Mouse (Mus musculus) embryonic fibroblast, embryonic 13.5 days (primary cell): ENCODE measurements around the gene Gm20696. TPM values are rescaled to one million over a fixed set of nuclear protein-coding genes. Genes with fewer than 3 reads are reported as not detected.
A peak's percentile ranks its signal among the peaks of the same experiment; 100 is the strongest.

Experiments used
- H3K27ac ChIP-seq: 2 replicates; pipeline ENCODE4 v1.5.1; 2012; ENCODE audit warnings: low read length, control low read depth, inconsistent platforms; ENCODE audit not compliant: insufficient read depth
- H3K4me1 ChIP-seq: 2 replicates; pipeline ENCODE4 v1.6.1; 2011; ENCODE audit warnings: low read length; ENCODE audit not compliant: control insufficient read depth, insufficient read depth
- H3K4me3 ChIP-seq: 2 replicates; pipeline ENCODE4 v1.5.1; 2011; ENCODE audit warnings: mild to moderate bottlenecking, control low read depth, low read length; ENCODE audit not compliant: insufficient read depth
- CTCF ChIP-seq: IDR thresholded peaks from 2 replicates; pipeline ENCODE4 v1.5.1; 2011; ENCODE audit warnings: mild to moderate bottlenecking, control low read depth, low read length, moderate library complexity, borderline replicate concordance; ENCODE audit not compliant: insufficient read depth
- POLR2A ChIP-seq: IDR thresholded peaks from 2 replicates; pipeline ENCODE4 v1.6.1; 2011; ENCODE audit warnings: low read depth, mild to moderate bottlenecking, control low read depth, low read length, moderate library complexity
- polyA plus RNA-seq: library from polyadenylated mRNA; stranded (reverse); fragments of >200 nt; gene quantifications from 2 replicates; pipeline ENCODE4 v1.2.4, GENCODE M21; 2011; ENCODE audit warnings: low read depth; ENCODE audit not compliant: missing spikeins, insufficient read length

The Gm20696 gene
- polyA plus RNA-seq, 1 experiment, result 5.2 TPM

DNA sequence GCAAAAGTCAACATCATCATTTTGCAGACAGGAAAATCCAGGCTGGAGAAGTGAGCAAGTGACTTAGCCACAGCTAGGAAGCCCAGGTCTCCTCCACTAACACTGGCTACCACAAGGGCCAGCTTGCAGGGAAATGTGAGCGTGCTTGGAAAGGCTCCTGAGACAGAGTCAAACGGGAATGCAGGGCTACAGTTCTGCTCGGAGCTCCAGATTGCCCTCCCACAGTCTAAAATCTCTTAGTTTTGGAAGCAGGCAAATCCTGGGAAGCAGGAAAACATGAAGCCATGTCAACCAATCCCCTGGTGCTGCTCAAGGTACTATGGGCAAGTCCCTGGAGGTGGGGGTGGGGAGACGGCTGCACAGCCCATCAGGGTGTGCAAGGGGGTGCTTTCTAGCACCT is 219.2 kb downstream of the Gm20696 start:
- Histone ChIP-seq H3K4me3 (no peak overlapping the region), H3K4me1 (peaks cover 19% of the 10 kb centered on the region), H3K27ac (peak overlapping the region; percentile 84)
- TF ChIP-seq CTCF (no peak), POLR2A (no peak)

DNA sequence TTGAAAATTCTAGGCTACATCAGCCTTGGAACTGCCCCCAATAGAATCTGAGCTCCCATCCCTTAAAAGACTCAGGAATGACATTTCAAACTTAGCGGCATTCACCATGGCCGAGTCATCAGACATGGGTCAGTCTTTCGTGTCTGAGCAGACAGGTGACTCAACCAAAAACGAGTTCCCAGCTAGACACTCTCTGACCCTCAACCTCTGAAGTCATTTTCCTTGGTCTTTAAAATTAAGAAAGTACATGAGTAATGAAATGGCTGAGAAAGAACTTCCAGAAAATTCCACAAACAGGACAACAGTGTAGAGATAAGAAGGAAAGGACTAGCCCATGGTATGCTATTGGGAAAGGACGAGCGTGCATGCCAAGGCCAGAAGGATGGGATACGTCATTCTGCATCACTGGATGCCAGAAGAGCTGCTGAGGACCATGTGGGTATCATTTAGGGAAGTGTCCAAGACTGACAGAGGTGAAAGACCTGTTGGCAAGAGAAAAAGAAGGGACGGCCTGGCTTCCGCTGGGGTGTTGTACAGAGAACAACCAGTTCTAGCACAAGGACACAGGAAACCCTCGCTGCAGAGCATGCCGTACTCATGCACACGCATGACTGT is 219.7 kb downstream of the Gm20696 start:
- peaks cover 17% of the 10 kb centered on the region for H3K4me1 ChIP-seq
- TF ChIP-seq CTCF (no peak), POLR2A (no peak)
- no peak overlapping the region for H3K4me3 ChIP-seq
- peak overlapping the region; percentile 99 for H3K27ac ChIP-seq

DNA sequence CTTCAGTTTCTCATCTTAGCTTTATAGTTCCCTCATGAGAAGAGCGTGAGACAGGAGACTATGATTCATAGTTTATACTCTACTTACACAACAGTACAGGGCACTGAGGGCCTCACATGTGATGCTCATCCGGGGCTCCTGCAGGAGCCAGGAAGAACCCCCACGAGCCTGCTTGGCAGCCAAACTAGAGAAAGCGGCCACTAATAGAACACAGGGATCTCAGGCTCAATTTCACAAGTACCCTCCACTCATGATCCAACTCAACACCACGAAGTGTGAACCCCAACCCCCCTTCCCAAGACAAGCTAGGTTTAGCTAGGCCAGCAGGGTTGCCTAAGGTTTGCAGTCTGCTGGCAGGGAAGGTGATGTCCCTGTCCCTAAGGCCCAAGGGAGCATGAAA is 223.1 kb downstream of the Gm20696 start:
- peak overlapping the region; percentile 63 for H3K27ac ChIP-seq
- H3K4me3 ChIP-seq, result no peak overlapping the region
- TF ChIP-seq POLR2A (no peak), CTCF (no peak)
- H3K4me1 ChIP-seq, result peaks cover 28% of the 10 kb centered on the region

DNA sequence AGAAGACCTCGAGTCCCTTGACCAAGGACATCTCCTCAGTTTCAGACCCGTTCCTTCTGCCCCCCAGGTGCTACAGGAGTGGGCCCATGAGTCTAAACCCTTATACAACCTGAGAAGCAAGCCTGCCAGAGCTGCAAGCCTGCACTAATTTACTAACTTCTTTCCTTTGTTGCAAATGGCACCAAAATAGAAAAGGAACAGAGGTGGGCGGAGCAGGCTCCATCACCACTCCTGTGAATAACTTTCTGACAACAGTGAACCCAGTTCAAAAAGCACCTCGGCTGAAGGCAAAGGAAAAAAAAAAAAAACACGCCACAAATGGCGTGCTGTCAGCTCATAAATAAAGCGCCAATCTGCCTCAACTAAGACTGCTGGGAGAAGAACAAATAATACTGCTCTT is 225.5 kb downstream of the Gm20696 start:
- no peak overlapping the region for H3K4me3 ChIP-seq
- peak overlapping the region; percentile 92 for H3K27ac ChIP-seq
- TF ChIP-seq POLR2A (no peak), CTCF (no peak)
- peaks cover 22% of the 10 kb centered on the region for H3K4me1 ChIP-seq

DNA sequence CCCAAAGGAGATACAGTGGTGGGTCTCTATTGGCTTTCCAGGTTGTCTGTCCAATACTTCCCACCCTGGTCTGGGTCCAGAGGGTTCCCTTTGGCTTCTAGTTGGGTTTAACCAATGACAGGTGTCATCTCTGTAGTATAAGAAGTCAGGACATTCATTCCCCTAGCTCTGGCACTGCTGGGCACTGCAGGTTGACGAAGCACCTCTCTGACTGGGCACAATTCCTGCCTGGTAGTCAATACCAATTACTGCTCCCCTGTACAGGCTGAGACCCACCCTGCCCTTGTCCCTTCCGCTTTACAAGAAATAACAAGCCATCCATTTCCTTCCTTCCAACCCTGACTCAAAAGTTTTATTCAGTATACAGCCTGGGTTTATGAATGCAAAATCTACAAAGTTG is 226.0 kb downstream of the Gm20696 start:
- TF ChIP-seq POLR2A (no peak), CTCF (no peak)
- H3K4me1 ChIP-seq, result peaks cover 22% of the 10 kb centered on the region
- H3K4me3 ChIP-seq, result no peak overlapping the region
- peak overlapping the region; percentile 92 for H3K27ac ChIP-seq

DNA sequence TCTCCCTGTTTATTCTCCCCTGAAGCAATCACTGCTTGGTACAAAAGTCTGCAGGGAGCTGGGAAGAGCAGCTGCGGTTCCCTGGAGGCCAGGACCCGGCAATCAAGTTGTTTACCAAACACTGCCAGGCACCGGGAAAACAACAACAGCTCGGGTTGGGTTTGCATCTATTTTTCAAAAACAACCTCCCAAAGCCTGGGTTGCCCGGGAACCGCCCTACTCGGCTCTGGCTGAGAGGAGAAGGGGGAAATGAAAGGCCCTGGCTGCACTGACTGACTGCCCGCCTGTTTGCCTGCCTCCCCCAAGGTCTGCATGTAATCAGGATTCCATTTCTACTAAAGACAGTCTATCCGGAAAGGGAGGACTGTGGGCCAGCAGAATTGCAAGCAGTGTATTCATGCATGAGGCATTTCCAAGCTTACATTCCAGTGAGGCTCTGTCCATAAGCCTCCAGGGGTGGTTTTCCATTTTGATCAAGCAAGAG is 226.7 kb downstream of the Gm20696 start:
- peak; percentile 33 for TF ChIP-seq POLR2A
- TF ChIP-seq CTCF, result no peak
- Histone ChIP-seq H3K27ac (peak overlapping the region; percentile 92), H3K4me3 (no peak overlapping the region), H3K4me1 (peaks cover 19% of the 10 kb centered on the region)

DNA sequence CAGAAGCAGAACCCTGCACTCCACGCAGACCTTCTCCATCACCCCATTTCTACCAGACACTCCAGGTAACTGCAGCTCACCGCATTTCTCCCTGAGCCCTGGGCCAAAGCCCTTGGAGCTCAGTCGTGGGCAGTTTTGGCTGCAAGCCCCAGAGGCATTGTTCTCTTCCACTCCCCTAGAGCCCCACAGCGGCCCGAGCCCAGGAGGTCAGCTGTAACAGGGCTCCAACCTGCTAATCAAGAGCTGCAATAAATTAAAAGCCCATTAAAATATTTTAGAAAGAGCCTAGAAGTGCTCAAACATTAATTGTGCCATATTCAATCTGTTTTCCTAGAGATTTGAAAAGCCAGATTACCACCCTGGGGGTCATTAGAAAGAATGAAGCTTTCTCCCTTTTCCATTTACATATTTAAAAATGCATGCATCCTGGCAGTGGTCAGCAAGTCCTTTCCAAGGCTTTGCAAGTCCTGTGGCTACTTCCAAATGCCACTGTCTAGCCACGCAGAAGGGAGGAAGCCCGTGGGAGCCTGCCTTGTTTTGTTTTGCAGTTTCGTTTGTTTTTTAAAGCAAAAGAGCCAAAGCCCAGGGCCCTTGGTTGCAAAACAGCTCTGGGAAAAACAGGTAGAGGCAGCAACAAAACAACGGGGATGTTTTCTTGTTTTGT is 227.3 kb downstream of the Gm20696 start:
- peaks cover 19% of the 10 kb centered on the region for H3K4me1 ChIP-seq
- no peak overlapping the region for H3K4me3 ChIP-seq
- H3K27ac ChIP-seq, result peak overlapping the region; percentile 92
- no peak for TF ChIP-seq POLR2A
- TF ChIP-seq CTCF, result no peak

DNA sequence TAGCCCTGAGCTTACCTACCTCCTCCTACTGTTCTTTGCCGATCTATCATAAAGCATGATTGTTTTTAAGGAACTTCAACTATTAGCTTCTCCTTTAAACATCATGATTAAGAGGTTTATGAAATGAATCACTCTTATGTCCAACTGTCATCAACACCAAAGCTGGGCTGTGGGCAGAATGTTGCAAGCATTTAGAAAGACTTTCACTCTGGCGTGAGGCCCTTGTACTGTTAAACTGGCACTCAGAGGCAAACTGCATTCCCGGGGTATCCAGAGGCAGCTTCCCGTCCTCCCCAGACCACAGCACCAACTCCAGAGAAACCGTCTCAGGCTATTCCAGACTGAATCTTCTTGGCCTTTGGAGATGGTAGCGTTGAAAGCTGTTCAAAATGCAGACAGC is 230.2 kb downstream of the Gm20696 start:
- H3K4me3 ChIP-seq, result no peak overlapping the region
- H3K4me1 ChIP-seq, result peaks cover 14% of the 10 kb centered on the region
- H3K27ac ChIP-seq, result peak overlapping the region; percentile 72
- TF ChIP-seq CTCF (no peak), POLR2A (no peak)

DNA sequence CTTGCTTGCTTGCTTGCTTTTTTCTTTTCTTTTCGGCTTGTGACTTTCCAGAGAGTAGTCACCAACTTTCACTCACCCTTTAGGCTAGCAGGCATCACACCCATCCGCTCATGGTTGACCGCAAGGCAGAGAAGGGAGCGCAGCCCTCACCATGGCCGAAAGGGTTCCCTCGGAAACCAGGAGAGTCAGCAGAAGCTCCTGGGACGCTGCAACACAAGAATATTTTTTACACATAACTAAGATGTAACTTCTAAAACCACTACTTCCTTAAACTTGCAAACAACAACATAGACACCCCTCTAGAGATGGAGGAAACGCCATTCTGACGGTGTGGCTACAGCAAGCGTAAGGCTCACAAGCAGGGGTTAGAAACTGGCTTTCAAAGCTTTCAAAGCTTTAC is 231.5 kb downstream of the Gm20696 start:
- TF ChIP-seq CTCF, result no peak
- no peak for TF ChIP-seq POLR2A

DNA sequence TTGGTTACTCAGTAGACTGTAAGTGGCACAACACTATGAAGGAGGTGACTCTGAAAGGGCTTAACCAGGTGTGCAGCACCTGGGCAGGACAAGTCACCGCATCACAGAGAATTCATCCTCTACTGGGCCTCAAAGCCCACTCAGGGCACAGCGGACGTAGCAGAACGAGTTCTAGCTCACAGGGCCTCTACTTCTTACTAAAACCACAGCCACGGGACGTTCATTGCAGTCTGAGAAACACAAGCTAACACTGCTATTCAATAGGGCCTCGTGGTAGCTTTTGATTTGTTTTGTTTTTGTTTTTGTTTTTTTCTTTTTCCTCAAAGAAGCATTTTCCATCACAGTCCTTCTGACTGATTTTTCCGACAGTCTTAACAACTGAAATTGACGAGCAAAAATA is 233.6 kb downstream of the Gm20696 start:
- H3K4me1 ChIP-seq, result 0 out of 2 replicates have a peak, but pooled peaks cover 2% of the 10 kb centered on the region
- H3K4me3 ChIP-seq, result no peak overlapping the region
- H3K27ac ChIP-seq, result no peak overlapping the region
- TF ChIP-seq CTCF, result no peak
- no peak for TF ChIP-seq POLR2A

More for the DNA sequence above, 231.5 kb downstream of the Gm20696 start:
- H3K27ac ChIP-seq, result no peak overlapping the region
- peaks cover 8% of the 10 kb centered on the region for H3K4me1 ChIP-seq
- no peak overlapping the region for H3K4me3 ChIP-seq

DNA sequence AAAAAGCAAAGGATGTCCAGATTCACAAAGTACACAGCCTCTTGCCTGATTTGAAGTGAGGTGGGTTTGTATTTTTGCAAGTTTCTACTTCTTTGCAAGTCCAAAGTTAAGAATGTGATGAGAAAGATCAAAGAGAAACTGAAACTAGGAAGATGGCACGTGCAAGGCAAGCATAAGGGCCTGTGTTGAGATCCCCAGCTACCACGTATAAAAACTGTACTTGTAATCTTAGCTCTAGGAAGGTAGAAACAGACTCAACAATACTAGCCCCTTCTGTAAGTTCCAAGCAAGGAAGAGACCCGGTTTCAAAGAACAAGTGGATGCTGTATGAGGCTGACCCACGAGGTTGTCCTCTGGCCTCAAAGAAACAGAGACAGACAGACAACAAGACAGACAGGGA is 234.7 kb downstream of the Gm20696 start:
- TF ChIP-seq CTCF (no peak), POLR2A (no peak)
- no peak overlapping the region for H3K4me3 ChIP-seq
- H3K4me1 ChIP-seq, result peaks cover 3% of the 10 kb centered on the region; the same call in 1 of the 2 replicates

More for the DNA sequence above, 234.7 kb downstream of the Gm20696 start:
- no peak overlapping the region for H3K27ac ChIP-seq
